Mouse (Mus musculus) intestine, postnatal 0 days (tissue): ENCODE measurements around the gene Dlx3. TPM values are rescaled to one million over a fixed set of nuclear protein-coding genes. Genes with fewer than 3 reads are reported as not detected.

Source experiments
- ATAC-seq: fragments of 200-750 bp; cut with Nextera tagmentation; 2 replicates; pipeline ENCODE4 v1.8.0; 2017; ENCODE audit warnings: mild to moderate bottlenecking, moderate TSS enrichment, moderate library complexity
- H3K27ac ChIP-seq: fragments of 300-500 bp; sonication (generic); 2 replicates; pipeline ENCODE4 v1.5.1; 2014; ENCODE audit warnings: mild to moderate bottlenecking, low read depth, low read length, moderate library complexity
- H3K27me3 ChIP-seq: fragments of 300-500 bp; sonication (generic); replicated peaks from 2 replicates; pipeline ENCODE4 v1.6.1; 2014; ENCODE audit warnings: low read length, mixed read lengths; ENCODE audit not compliant: control insufficient read depth, insufficient read depth
- H3K36me3 ChIP-seq: fragments of 300-500 bp; sonication (generic); 2 replicates; pipeline ENCODE4 v1.6.1; 2014; ENCODE audit warnings: mild to moderate bottlenecking, moderate library complexity; ENCODE audit not compliant: control insufficient read depth, insufficient read depth
- H3K4me1 ChIP-seq: fragments of 300-500 bp; sonication (generic); replicated peaks from 2 replicates; pipeline ENCODE4 v1.6.1; 2014; ENCODE audit warnings: antibody characterized with exemption, low read length, mixed read lengths; ENCODE audit not compliant: control insufficient read depth, insufficient read depth
- H3K4me2 ChIP-seq: fragments of 300-500 bp; sonication (generic); replicated peaks from 2 replicates; pipeline ENCODE4 v1.6.1; 2014; ENCODE audit warnings: low read depth, mild to moderate bottlenecking, moderate library complexity
- H3K4me3 ChIP-seq: fragments of 300-500 bp; sonication (generic); 2 replicates; pipeline ENCODE4 v1.5.1; 2014; ENCODE audit warnings: low read depth, low read length
- H3K9ac ChIP-seq: fragments of 300-500 bp; sonication (generic); 2 replicates; pipeline ENCODE4 v1.6.1; 2014; ENCODE audit warnings: mild to moderate bottlenecking, low read depth, low read length
- H3K9me3 ChIP-seq: fragments of 300-500 bp; sonication (generic); 2 replicates; pipeline ENCODE4 v1.6.1; 2016; ENCODE audit warnings: mixed run types; ENCODE audit not compliant: control insufficient read depth
- CTCF ChIP-seq: sonication (generic); IDR thresholded peaks from 2 replicates; pipeline ENCODE4 v1.5.1; 2016; ENCODE audit warnings: low read depth, mild to moderate bottlenecking, control low read depth, antibody characterized with exemption, moderate library complexity
- WGBS: fragments of 180-500 bp; shearing (Covaris S2); extraction: QIAGEN DNeasy Blood & Tissue Kit; methylation state at CpG from one replicate; pipeline ENCODE4 v1.1.7; 2014; 5-methylcytosine and 5-hydroxymethylcytosine counted together
- polyA plus RNA-seq: library from polyadenylated mRNA; unstranded; fragments of >200 nt; fragmentation: Nextera tagmentation; extraction: Ambion mirVana; gene quantifications from 2 replicates; pipeline ENCODE4 v1.2.1, GENCODE M21; 2015

Dlx3 gene
- polyA plus RNA-seq, 1 experiment from 2014 or later = 0.44 TPM

- Histone ChIP-seq H3K4me2 (no peak overlapping the region), H3K9ac (no peak overlapping the region), H3K27me3 (no peaks in the 10 kb centered on the region), H3K9me3 (no peaks in the 10 kb centered on the region), H3K36me3 (no peaks in the 10 kb centered on the region), H3K4me1 (no peaks in the 10 kb centered on the region), H3K4me3 (no peak overlapping the region), H3K27ac (no peak overlapping the region)
- 54% methylated on average over 5 of the region's 5 CpGs for WGBS
- no peak for TF ChIP-seq CTCF
- no peak for ATAC-seq
Observed at GRCm38 (mm10) chr11:95086229-95086628, 33.7 kb upstream of the Dlx3 start.

GRCm38 (mm10) chr11:95087301-95088228, 32.4 kb upstream of the Dlx3 start:
- H3K27ac ChIP-seq = peak overlapping the region; percentile 46; the same call in 1 of the 2 replicates
- TF ChIP-seq CTCF = no peak
- no peaks in the 10 kb centered on the region for H3K4me1 ChIP-seq
- H3K9me3 ChIP-seq = no peaks in the 10 kb centered on the region
- H3K36me3 ChIP-seq = no peaks in the 10 kb centered on the region
- H3K4me3 ChIP-seq = no peak overlapping the region
- ATAC-seq = no peak
- H3K9ac ChIP-seq = no peak overlapping the region
- H3K27me3 ChIP-seq = no peaks in the 10 kb centered on the region
- no peak overlapping the region for H3K4me2 ChIP-seq
- WGBS = 48% methylated on average over 17 of the region's 17 CpGs

- H3K9me3 ChIP-seq = no peaks in the 10 kb centered on the region
- H3K4me3 ChIP-seq = no peak overlapping the region
- no peak overlapping the region for H3K27ac ChIP-seq
- WGBS = 57% methylated on average over 7 of the region's 7 CpGs
- H3K4me2 ChIP-seq = no peak overlapping the region
- H3K27me3 ChIP-seq = no peaks in the 10 kb centered on the region
- H3K36me3 ChIP-seq = no peaks in the 10 kb centered on the region
- H3K9ac ChIP-seq = no peak overlapping the region
- no peak for ATAC-seq
- H3K4me1 ChIP-seq = no peaks in the 10 kb centered on the region
- TF ChIP-seq CTCF = no peak
Observed at GRCm38 (mm10) chr11:95088286-95088685, 31.6 kb upstream of the Dlx3 start.

- Histone ChIP-seq H3K9ac (no peak overlapping the region), H3K9me3 (no peaks in the 10 kb centered on the region), H3K27me3 (no peaks in the 10 kb centered on the region), H3K36me3 (no peaks in the 10 kb centered on the region), H3K27ac (no peak overlapping the region), H3K4me3 (no peak overlapping the region), H3K4me1 (no peaks in the 10 kb centered on the region), H3K4me2 (no peak overlapping the region)
- WGBS = 69% methylated on average over 16 of the region's 16 CpGs
- TF ChIP-seq CTCF = no peak
- ATAC-seq = no peak
Observed at GRCm38 (mm10) chr11:95088857-95089779, 30.8 kb upstream of the Dlx3 start.

- Histone ChIP-seq H3K36me3 (no peaks in the 10 kb centered on the region), H3K27ac (no peak overlapping the region), H3K27me3 (no peaks in the 10 kb centered on the region), H3K9ac (no peak overlapping the region), H3K9me3 (no peaks in the 10 kb centered on the region), H3K4me3 (no peak overlapping the region), H3K4me2 (no peak overlapping the region), H3K4me1 (no peaks in the 10 kb centered on the region; the same call in 1 of the 2 replicates)
- peak; percentile 64; the same call in 1 of the 2 replicates for ATAC-seq
- no peak for TF ChIP-seq CTCF
- 55% methylated on average over 5 of the region's 5 CpGs for WGBS
Observed at GRCm38 (mm10) chr11:95093077-95093476, 26.8 kb upstream of the Dlx3 start.

- no peak overlapping the region for H3K27ac ChIP-seq
- H3K9ac ChIP-seq = no peak overlapping the region
Observed at GRCm38 (mm10) chr11:95095596-95095995, 24.3 kb upstream of the Dlx3 start.

More at GRCm38 (mm10) chr11:95095596-95095995, 24.3 kb upstream of the Dlx3 start:
- no peaks in the 10 kb centered on the region for H3K9me3 ChIP-seq
- no peak for ATAC-seq
- H3K27me3 ChIP-seq = no peaks in the 10 kb centered on the region
- H3K36me3 ChIP-seq = no peaks in the 10 kb centered on the region
- 81% methylated on average over 10 of the region's 10 CpGs for WGBS
- no peak for TF ChIP-seq CTCF
- H3K4me2 ChIP-seq = no peak overlapping the region
- H3K4me3 ChIP-seq = no peak overlapping the region
- H3K4me1 ChIP-seq = no peaks in the 10 kb centered on the region; the same call in none of the 2 replicates
